Mouse (Mus musculus): ENCODE results near the gene Plekho2. TPM values are rescaled to one million over a fixed set of nuclear protein-coding genes. Genes with fewer than 3 reads are reported as not detected.

Plekho2 gene
- polyA plus RNA-seq (2016; fragmentation: Nextera tagmentation; extraction: Ambion mirVana), result 37.2 and 39.1 TPM in 2 replicates

GRCm38 (mm10) chr9:65579781-65580371, at the start of gene Plekho2:
Gene Plekho2, minus strand, starts transcription at chr9:65580040.
- WGBS (ENCODE audit: insufficient replicate concordance), result 1% methylated on average over 43 of the region's 45 CpGs
- peak within 1 kb of the TSS; percentile 83 for H3K4me2 ChIP-seq
- ATAC-seq, result peak; percentile 75
- peaks cover 70% of the 10 kb centered on the region for H3K4me1 ChIP-seq
- no peaks in the 10 kb centered on the region for H3K27me3 ChIP-seq (replicated peaks)
- no peaks in the 10 kb centered on the region for H3K9me3 ChIP-seq (replicated peaks)
- peak within 1 kb of the TSS; percentile 96 for H3K9ac ChIP-seq
- H3K27ac ChIP-seq, result peak within 1 kb of the TSS; percentile 90
- peaks cover 24% of the 10 kb centered on the region for H3K36me3 ChIP-seq
- peak within 1 kb of the TSS; percentile 92 for H3K4me3 ChIP-seq

- peaks cover 29% of the 10 kb centered on the region for H3K4me1 ChIP-seq
- no peaks in the 10 kb centered on the region for H3K36me3 ChIP-seq
- H3K27me3 ChIP-seq (replicated peaks), result peaks cover 84% of the 10 kb centered on the region
- peak within 1 kb of the TSS; percentile 67 for H3K9ac ChIP-seq
- peak within 1 kb of the TSS; percentile 64 for H3K4me3 ChIP-seq
- no peaks in the 10 kb centered on the region for H3K9me3 ChIP-seq (replicated peaks)
- 2% methylated on average over 39 of the region's 40 CpGs for WGBS (ENCODE audit: insufficient replicate concordance)
- H3K4me2 ChIP-seq, result peak within 1 kb of the TSS; percentile 86
- H3K27ac ChIP-seq, result peak within 1 kb of the TSS; percentile 60; the same call in 1 of the 2 replicates
- no peak for ATAC-seq
These were observed 49.4 kb upstream of the Plekho2 start, which contains the start of gene Rbpms2 for GRCm38 (mm10) chr9:65629025-65629766. Gene Rbpms2, plus strand, starts transcription at chr9:65629648.

- no peak for ATAC-seq
- no peak overlapping the region for H3K27ac ChIP-seq
- H3K4me2 ChIP-seq, result no peak overlapping the region
- H3K4me3 ChIP-seq, result no peak overlapping the region
- H3K36me3 ChIP-seq, result no peaks in the 10 kb centered on the region
- H3K9me3 ChIP-seq (replicated peaks), result no peaks in the 10 kb centered on the region
- H3K4me1 ChIP-seq, result peaks cover 5% of the 10 kb centered on the region
- no peak overlapping the region for H3K9ac ChIP-seq
- H3K27me3 ChIP-seq (replicated peaks), result peaks cover 43% of the 10 kb centered on the region
- WGBS (ENCODE audit: insufficient replicate concordance), result 47% methylated on average over 2 of the region's 2 CpGs
These were observed 44.4 kb upstream of the Plekho2 start for GRCm38 (mm10) chr9:65624266-65624665.

GRCm38 (mm10) chr9:65622826-65623225, 43.0 kb upstream of the Plekho2 start:
- H3K27me3 ChIP-seq (replicated peaks), result peaks cover 29% of the 10 kb centered on the region
- no peaks in the 10 kb centered on the region for H3K4me1 ChIP-seq
- 45% methylated on average over 5 of the region's 5 CpGs for WGBS (ENCODE audit: insufficient replicate concordance)
- no peak overlapping the region for H3K4me3 ChIP-seq
- no peak overlapping the region for H3K27ac ChIP-seq
- H3K9ac ChIP-seq, result no peak overlapping the region
- H3K36me3 ChIP-seq, result no peaks in the 10 kb centered on the region
- ATAC-seq, result no peak
- no peaks in the 10 kb centered on the region for H3K9me3 ChIP-seq (replicated peaks)
- no peak overlapping the region for H3K4me2 ChIP-seq

- 52% methylated on average over 2 of the region's 2 CpGs for WGBS (ENCODE audit: insufficient replicate concordance)
- Histone ChIP-seq H3K4me1 (no peaks in the 10 kb centered on the region), H3K27me3 (replicated peaks) (peaks cover 17% of the 10 kb centered on the region), H3K9me3 (replicated peaks) (no peaks in the 10 kb centered on the region), H3K36me3 (no peaks in the 10 kb centered on the region), H3K4me2 (no peak overlapping the region), H3K27ac (no peak overlapping the region), H3K9ac (no peak overlapping the region), H3K4me3 (no peak overlapping the region)
- no peak for ATAC-seq
These were observed 41.8 kb upstream of the Plekho2 start for GRCm38 (mm10) chr9:65621666-65622065.

- no peak overlapping the region for H3K4me3 ChIP-seq
- H3K27ac ChIP-seq, result no peak overlapping the region
- 76% methylated on average over 4 of the region's 4 CpGs for WGBS (ENCODE audit: insufficient replicate concordance)
- H3K27me3 ChIP-seq (replicated peaks), result peaks cover 12% of the 10 kb centered on the region
- no peaks in the 10 kb centered on the region for H3K9me3 ChIP-seq (replicated peaks)
- no peak overlapping the region for H3K4me2 ChIP-seq
- no peaks in the 10 kb centered on the region for H3K36me3 ChIP-seq
- no peak for ATAC-seq
- no peak overlapping the region for H3K9ac ChIP-seq
- no peaks in the 10 kb centered on the region for H3K4me1 ChIP-seq
These were observed 41.4 kb upstream of the Plekho2 start for GRCm38 (mm10) chr9:65621196-65621595.

- Histone ChIP-seq H3K4me3 (no peak overlapping the region), H3K9ac (no peak overlapping the region), H3K27ac (no peak overlapping the region), H3K4me2 (no peak overlapping the region), H3K4me1 (no peaks in the 10 kb centered on the region), H3K9me3 (replicated peaks) (no peaks in the 10 kb centered on the region), H3K36me3 (no peaks in the 10 kb centered on the region), H3K27me3 (replicated peaks) (peaks cover 6% of the 10 kb centered on the region; the same call in 1 of the 2 replicates)
- WGBS (ENCODE audit: insufficient replicate concordance), result 47% methylated on average over 3 of the region's 3 CpGs
- no peak for ATAC-seq
These were observed 39.5 kb upstream of the Plekho2 start for GRCm38 (mm10) chr9:65619311-65619710.

GRCm38 (mm10) chr9:65613098-65613497, 33.3 kb upstream of the Plekho2 start:
- Histone ChIP-seq H3K4me2 (no peak overlapping the region), H3K27me3 (replicated peaks) (no peaks in the 10 kb centered on the region), H3K9me3 (replicated peaks) (no peaks in the 10 kb centered on the region), H3K27ac (no peak overlapping the region), H3K4me1 (no peaks in the 10 kb centered on the region), H3K9ac (no peak overlapping the region), H3K36me3 (no peaks in the 10 kb centered on the region), H3K4me3 (no peak overlapping the region)
- 48% methylated on average over 2 of the region's 2 CpGs for WGBS (ENCODE audit: insufficient replicate concordance)
- ATAC-seq, result no peak

- no peak overlapping the region for H3K4me2 ChIP-seq
- no peak overlapping the region for H3K4me3 ChIP-seq
- no peak overlapping the region for H3K27ac ChIP-seq
- no peak overlapping the region for H3K9ac ChIP-seq
- H3K4me1 ChIP-seq, result no peaks in the 10 kb centered on the region
- 72% methylated on average over 5 of the region's 5 CpGs for WGBS (ENCODE audit: insufficient replicate concordance)
- H3K36me3 ChIP-seq, result no peaks in the 10 kb centered on the region
- H3K27me3 ChIP-seq (replicated peaks), result 0 out of 2 replicates have a peak, but pooled peaks cover 7% of the 10 kb centered on the region
- no peaks in the 10 kb centered on the region for H3K9me3 ChIP-seq (replicated peaks)
- ATAC-seq, result no peak
These were observed 32.2 kb upstream of the Plekho2 start for GRCm38 (mm10) chr9:65611969-65612486.

GRCm38 (mm10) chr9:65607120-65607519, 27.3 kb upstream of the Plekho2 start:
- H3K27me3 ChIP-seq (replicated peaks), result 0 out of 2 replicates have a peak, but pooled peaks cover 15% of the 10 kb centered on the region
- H3K4me1 ChIP-seq, result 0 out of 2 replicates have a peak, but pooled peaks cover 7% of the 10 kb centered on the region
- no peak overlapping the region for H3K27ac ChIP-seq
- no peak for ATAC-seq
- no peak overlapping the region for H3K9ac ChIP-seq
- H3K9me3 ChIP-seq (replicated peaks), result no peaks in the 10 kb centered on the region
- H3K4me2 ChIP-seq, result no peak overlapping the region
- no peak overlapping the region for H3K4me3 ChIP-seq
- H3K36me3 ChIP-seq, result no peaks in the 10 kb centered on the region
- WGBS (ENCODE audit: insufficient replicate concordance), result 28% methylated on average over 2 of the region's 2 CpGs

GRCm38 (mm10) chr9:65606321-65607109, 26.7 kb upstream of the Plekho2 start:
- Histone ChIP-seq H3K4me1 (0 out of 2 replicates have a peak, but pooled peaks cover 7% of the 10 kb centered on the region), H3K9ac (no peak overlapping the region), H3K27me3 (replicated peaks) (0 out of 2 replicates have a peak, but pooled peaks cover 15% of the 10 kb centered on the region), H3K36me3 (no peaks in the 10 kb centered on the region), H3K27ac (no peak overlapping the region), H3K4me3 (no peak overlapping the region), H3K9me3 (replicated peaks) (no peaks in the 10 kb centered on the region), H3K4me2 (no peak overlapping the region)
- ATAC-seq, result no peak
- WGBS (ENCODE audit: insufficient replicate concordance), result 50% methylated on average over 9 of the region's 9 CpGs

Measured in liver, embryonic 12.5 days (tissue).